Mouse (Mus musculus): ENCODE measurements around the gene Tfrc. TPM values are rescaled to one million over a fixed set of nuclear protein-coding genes. Genes with fewer than 3 reads are reported as not detected.

Gene Tfrc
- total RNA-seq, 4 experiments from 2014 or later: 54.4 to 75.4 (median 58.0) TPM

Other genes starting within 250 kb of the Tfrc start
- gene Tm4sf19, start 208.4 kb upstream of the Tfrc start, total RNA-seq (2022): not detected
- 10 to 100 TPM; 12.5 to 17.4 (median 16.3) TPM for gene Tctex1d2, start 189.2 kb upstream of the Tfrc start, total RNA-seq (2022)
- gene Pcyt1a, start 178.0 kb upstream of the Tfrc start, total RNA-seq (2022): 10 to 100 TPM; 33.8 to 40.1 (median 35.6) TPM
- gene Slc51a, start 121.0 kb upstream of the Tfrc start, total RNA-seq (2022): not detected
- gene Zdhhc19, start 112.7 kb upstream of the Tfrc start, total RNA-seq (2022): under 1 TPM in 1 of 4 experiments, not detected in 3; 0.27 TPM
- gene Tnk2, start 35.0 kb downstream of the Tfrc start, total RNA-seq (2022): 100 to 1,000 TPM; 206 to 238 (median 222) TPM
- gene Muc4, start 127.0 kb downstream of the Tfrc start, total RNA-seq (2022): not detected
- gene Muc20, start 188.5 kb downstream of the Tfrc start, total RNA-seq (2022): under 1 TPM in 1 of 4 experiments, not detected in 3; 0.12 TPM
- gene Smbd1, start 201.6 kb downstream of the Tfrc start, total RNA-seq (2022): not detected